In the genomic region with DNA sequence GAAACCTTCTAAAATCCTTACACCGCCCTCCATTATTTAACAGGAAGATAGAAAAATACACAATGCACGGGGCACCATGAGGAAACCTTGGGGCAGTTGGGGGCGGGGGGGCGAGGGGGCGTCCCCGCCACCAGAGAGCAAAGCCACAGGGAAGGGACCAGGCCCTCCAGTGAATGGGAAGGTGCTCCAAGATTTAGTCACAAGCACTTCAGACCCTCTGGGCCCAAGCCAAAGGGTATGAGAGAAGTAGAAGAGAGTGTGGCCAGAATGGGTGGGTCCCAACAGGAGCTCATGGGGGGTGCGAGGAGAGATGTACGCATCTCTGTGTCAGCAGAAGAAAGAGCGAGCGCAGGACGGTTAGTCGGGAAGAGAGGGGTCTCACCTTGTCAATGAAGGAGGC, we compare ENCODE assay signal across 10 mouse cellular contexts. TPM values are rescaled to one million over a fixed set of nuclear protein-coding genes. Genes with fewer than 3 reads are reported as not detected.
DNase-seq lines count a peak whose midpoint lies in the region; ATAC-seq and TF ChIP-seq lines count a peak whose summit lies in the region.
"Had no signal": no experiment of that assay in that cellular context is flagged by ENCODE, and none has a peak within 500 bp of the region (broad histone marks: within the 10 kb centered on the region; RNA-seq: fewer than 3 reads in every experiment).

No protein-coding gene starts in this region.

- H3K27ac ChIP-seq in gastrocnemius, adult 2 months, result no peak overlapping the region
- H3K27ac ChIP-seq in ES-E14 (ENCODE audit: insufficient read depth, low read depth, low read length, poor library complexity, severe bottlenecking), result no peak overlapping the region
- H3K27ac ChIP-seq in hindbrain, postnatal 0 days, result no peak overlapping the region
- H3K27ac ChIP-seq: macrophage had no signal

- intact Hi-C loops in gastrocnemius, adult 2 months (cut with DNase I), result no loop called here

- 29% methylated on average over 12 of the region's 12 CpGs for WGBS in hindbrain, postnatal 0 days

- peak overlapping the region; percentile 68; the same call in 1 of the 2 replicates for H3K4me3 ChIP-seq in gastrocnemius, adult 2 months
- H3K4me3 ChIP-seq in ES-E14 (ENCODE audit: insufficient read depth in 1 of 2, low read depth in 1 of 2, low read length in 2 of 2, poor library complexity in 1 of 2, severe bottlenecking in 1 of 2), result peak overlapping the region; percentile 44; a peak in 3 of 4 replicates
- peak overlapping the region; percentile 23; the same call in 1 of the 2 replicates for H3K4me3 ChIP-seq in hindbrain, postnatal 0 days (ENCODE audit: low read length)

- DNase-seq in gastrocnemius, adult 2 months, result no peak
- no peak for DNase-seq in gastrocnemius, adult 8-10 months (ENCODE audit: low spot score in 2 of 2)
- no peak for DNase-seq in ES-E14 (ENCODE audit: low read depth, low spot score)
- no peak for DNase-seq in hindbrain, postnatal 0 days (ENCODE audit: low spot score)
- peak; percentile 67 for DNase-seq in lung, postnatal 10 days
- DNase-seq in cerebellum, postnatal 36 days, result no peak
- no peak for DNase-seq in right cerebral cortex, adult 18-20 months
- no peak for DNase-seq in right cerebral cortex, postnatal 14 days

- no peak for ATAC-seq in hindbrain, postnatal 0 days

- peaks cover 0 to 32% of the 10 kb centered on the region in 2 experiments; a peak in 1 of 4 replicates for H3K4me1 ChIP-seq in ES-E14 (ENCODE audit: control insufficient read depth in 2 of 2, insufficient read depth in 2 of 2, low read length in 2 of 2, poor library complexity in 1 of 2)
- no peaks in the 10 kb centered on the region for H3K4me1 ChIP-seq in hindbrain, postnatal 0 days (ENCODE audit: insufficient read depth, low read length)

- H3K4me2 ChIP-seq in hindbrain, postnatal 0 days (ENCODE audit: low read depth, low read length), result peak overlapping the region; percentile 46

- TF ChIP-seq CTCF in gastrocnemius, adult 2 months (IDR thresholded peaks at IDR 0.05), result no peak
- no peak for TF ChIP-seq CTCF in hindbrain, postnatal 0 days (IDR thresholded peaks at IDR 0.05; ENCODE audit: low read depth)

- peaks cover 22% of the 10 kb centered on the region for H3K27me3 ChIP-seq in hindbrain, postnatal 0 days (ENCODE audit: insufficient read depth, low read length)

- H3K9ac ChIP-seq in ES-E14 (ENCODE audit: insufficient read depth, low read depth, low read length, poor library complexity, severe bottlenecking), result no peak overlapping the region
- no peak overlapping the region for H3K9ac ChIP-seq in hindbrain, postnatal 0 days (replicated peaks; ENCODE audit: low read length)

- H3K9me3 ChIP-seq in ES-E14 (ENCODE audit: control insufficient read depth, insufficient read depth, low read depth, low read length), result no peaks in the 10 kb centered on the region
- H3K9me3 ChIP-seq in hindbrain, postnatal 0 days (ENCODE audit: low read length), result no peaks in the 10 kb centered on the region

- no peaks in the 10 kb centered on the region for H3K36me3 ChIP-seq in ES-E14 (ENCODE audit: control insufficient read depth, insufficient read depth, low read length, poor library complexity, severe bottlenecking)
- H3K36me3 ChIP-seq in hindbrain, postnatal 0 days (ENCODE audit: insufficient read depth, low read length), result no peaks in the 10 kb centered on the region

- in situ Hi-C loops in ES-E14 (cut with MboI; ENCODE audit: low sequenced_read_pairs in 2 of 2, unreplicated experiment in 2 of 2), result loop anchor here in 1 of 2 experiments (25.0 kb wide), 1 partner anchor 934 kb away; the partner anchor contains the start of gene Hoxc12

TF ChIP-seq in ES-E14, 5 proteins besides CTCF, POLR2A, EP300 and RAD21:
- TF ChIP-seq MAFK (IDR thresholded peaks at IDR 0.05; ENCODE audit: insufficient read depth, low read depth, low read length), result no peak
- TF ChIP-seq CHD2 (IDR thresholded peaks at IDR 0.05; ENCODE audit: low read depth, low read length), result no peak
- TF ChIP-seq ZNF384 (IDR thresholded peaks at IDR 0.05; ENCODE audit: low read depth, low read length), result no peak
- TF ChIP-seq HCFC1 (IDR thresholded peaks at IDR 0.05; ENCODE audit: borderline replicate concordance, insufficient read depth, low read length), result no peak
- no peak for TF ChIP-seq ZC3H11A (IDR thresholded peaks at IDR 0.05; ENCODE audit: borderline replicate concordance, low read depth, low read length)

RNA-seq across cellular contexts. Expression of gene Krt8, which starts 0.8 kb away (rescaled TPM):
- not detected for total RNA-seq in gastrocnemius, adult 2 months (2021)
- under 1 TPM in 1 of 4 experiments, not detected in 3; 0.32 TPM for total RNA-seq in gastrocnemius, adult 8-10 months (2022)
- total RNA-seq in ES-E14 (2012; rRNA removed), result 346 and 451 TPM in 2 replicates
- 2.6 and 4.1 TPM in 2 replicates for total RNA-seq in hindbrain, postnatal 0 days (2014; rRNA removed)
- polyA plus RNA-seq in hindbrain, postnatal 0 days (2015; fragmentation: Nextera tagmentation; extraction: Ambion mirVana), result 5.4 and 6.2 TPM in 2 replicates
- polyA plus RNA-seq: macrophage had no signal

RNA-seq across cellular contexts. Expression of gene Krt18, which starts 24.5 kb away (rescaled TPM):
- under 1 TPM in 1 of 2 experiments, not detected in 1; 0.33 TPM for total RNA-seq in gastrocnemius, adult 2 months (2021)
- 1 to 10 TPM in 1 of 4 experiments, under 1 TPM in 3; 0.29 to 2.0 (median 0.42) TPM for total RNA-seq in gastrocnemius, adult 8-10 months (2022)
- total RNA-seq in ES-E14 (2012; rRNA removed), result 266 and 382 TPM in 2 replicates
- total RNA-seq in hindbrain, postnatal 0 days (2014; rRNA removed), result 3.4 and 5.0 TPM in 2 replicates
- polyA plus RNA-seq in hindbrain, postnatal 0 days (2015; fragmentation: Nextera tagmentation; extraction: Ambion mirVana), result 12.6 and 13.6 TPM in 2 replicates
- polyA plus RNA-seq: macrophage had no signal

RNA-seq across cellular contexts. Expression of gene Krt78, which starts 49.4 kb away (rescaled TPM):
- total RNA-seq in gastrocnemius, adult 2 months (2021), result not detected
- total RNA-seq in gastrocnemius, adult 8-10 months (2022), result not detected
- total RNA-seq in ES-E14 (2012; rRNA removed), result 0.09 TPM in 1 of 2 replicates, not detected in the other
- not detected in 2 replicates for total RNA-seq in hindbrain, postnatal 0 days (2014; rRNA removed)
- not detected in 2 replicates for polyA plus RNA-seq in hindbrain, postnatal 0 days (2015; fragmentation: Nextera tagmentation; extraction: Ambion mirVana)
- total RNA-seq: adrenal gland, adult 2 months had no signal
- polyA plus RNA-seq: adrenal gland, adult 2 months; macrophage had no signal

Comparison
In these comparisons a context has a peak if more than half of its experiments do, and no peak if none do; other contexts are left out.
1. RNA of gene Krt8, which starts 0.8 kb away (total RNA-seq): 346 to 451 TPM in ES-E14; 2.6 to 4.1 TPM in hindbrain, postnatal 0 days, not detected in gastrocnemius, adult 2 months and 0.32 TPM in gastrocnemius, adult 8-10 months; every median in the first group is over 10 times any median in the second.
2. RNA of gene Krt18, which starts 24.5 kb away (total RNA-seq): 266 to 382 TPM in ES-E14; 3.4 to 5.0 TPM in hindbrain, postnatal 0 days, 0.29 to 2.0 TPM in gastrocnemius, adult 8-10 months and 0.33 TPM in gastrocnemius, adult 2 months; every median in the first group is over 10 times any median in the second.
3. Peak in every context shown above with its lines, with median percentiles within 50 percentile points of each other: H3K4me3 ChIP-seq.